ENCODE assay signal across 27 mouse cellular contexts in genomic region chr4:58223499-58223898, GRCm38 (mm10).
"Had no signal": no experiment of that assay in that cellular context is flagged by ENCODE, and none has a peak within 500 bp of the region (broad histone marks: within the 10 kb centered on the region; RNA-seq: fewer than 3 reads in every experiment).

No protein-coding gene starts in this region.

- H3K9ac ChIP-seq: heart, embryonic 12.5 days; hindbrain, embryonic 12.5 days; hindbrain, embryonic 14.5 days; intestine, embryonic 15.5 days; limb, embryonic 12.5 days; liver, embryonic 13.5 days; liver, embryonic 15.5 days; liver, postnatal 0 days had no signal

- H3K9me3 ChIP-seq: heart, embryonic 10.5 days; heart, embryonic 12.5 days; hindbrain, embryonic 10.5 days; hindbrain, embryonic 12.5 days; intestine, embryonic 15.5 days; limb, embryonic 10.5 days; limb, embryonic 12.5 days; liver, embryonic 13.5 days; liver, embryonic 15.5 days had no signal

- H3K4me2 ChIP-seq: heart, embryonic 12.5 days; hindbrain, embryonic 12.5 days; hindbrain, embryonic 14.5 days; intestine, embryonic 15.5 days; limb, embryonic 12.5 days; liver, embryonic 11.5 days; liver, embryonic 13.5 days; liver, embryonic 15.5 days had no signal

- H3K36me3 ChIP-seq: heart, embryonic 10.5 days; heart, embryonic 12.5 days; hindbrain, embryonic 10.5 days; hindbrain, embryonic 12.5 days; intestine, embryonic 15.5 days; limb, embryonic 10.5 days; limb, embryonic 12.5 days; liver, embryonic 13.5 days; liver, embryonic 15.5 days had no signal

- DNase-seq: gastrocnemius, adult 2 months; gastrocnemius, postnatal 10 days; gastrocnemius, postnatal 25 days; heart, adult 2 months; heart, postnatal 10 days; heart, postnatal 4 days; kidney, adult 8-10 months; kidney, postnatal 10 days; kidney, postnatal 4 days; liver; liver, embryonic 13.5 days; liver, postnatal 0 days had no signal

- ATAC-seq: hindbrain, embryonic 16.5 days; inflammation-experienced regulatory T-cells, adult 6 months; intestine, embryonic 15.5 days; intestine, postnatal 0 days; liver, postnatal 0 days had no signal

- H3K4me1 ChIP-seq: heart, embryonic 10.5 days; heart, embryonic 12.5 days; hindbrain, embryonic 10.5 days; hindbrain, embryonic 12.5 days; intestine, embryonic 15.5 days; limb, embryonic 10.5 days; limb, embryonic 12.5 days; liver, embryonic 13.5 days; liver, embryonic 15.5 days had no signal

- H3K27me3 ChIP-seq: hindbrain, embryonic 12.5 days; intestine, embryonic 15.5 days; limb, embryonic 12.5 days; liver, embryonic 13.5 days; liver, embryonic 15.5 days had no signal

- H3K27ac ChIP-seq: gastrocnemius, adult 2 months; heart, adult 2 months; heart, embryonic 10.5 days; hindbrain, embryonic 10.5 days; hindbrain, embryonic 12.5 days; hindbrain, embryonic 14.5 days; intestine, embryonic 15.5 days; layer of hippocampus, adult 2 months; left cerebral cortex, adult 2 months; limb, embryonic 10.5 days; limb, embryonic 12.5 days; liver, embryonic 13.5 days; liver, embryonic 15.5 days had no signal

- H3K4me3 ChIP-seq: gastrocnemius, adult 2 months; heart, adult 2 months; heart, embryonic 10.5 days; heart, embryonic 12.5 days; hindbrain, embryonic 10.5 days; hindbrain, embryonic 12.5 days; intestine, embryonic 15.5 days; layer of hippocampus, adult 2 months; left cerebral cortex, adult 2 months; limb, embryonic 10.5 days; limb, embryonic 12.5 days; liver, embryonic 13.5 days; liver, embryonic 15.5 days had no signal
